8 mouse cellular contexts compared by ENCODE assay signal in genomic region chr5:117388877-117389276, GRCm38 (mm10). TPM values are rescaled to one million over a fixed set of nuclear protein-coding genes. Genes with fewer than 3 reads are reported as not detected.
DNase-seq lines count a peak whose midpoint lies in the region; ATAC-seq lines count a peak whose summit lies in the region.

Gene Rfc5, minus strand, starts transcription at chr5:117389047.

- peak within 1 kb of the TSS; percentile 93 for H3K9ac ChIP-seq in forebrain, embryonic 11.5 days (ENCODE audit: low read length)
- peak within 1 kb of the TSS; percentile 89 for H3K9ac ChIP-seq in heart, embryonic 16.5 days (ENCODE audit: low read length)
- H3K9ac ChIP-seq in liver, embryonic 15.5 days: peak within 1 kb of the TSS; percentile 84
- peak within 1 kb of the TSS; percentile 87 for H3K9ac ChIP-seq in neural tube, embryonic 12.5 days

- under 1% methylated on average over 44 of the region's 44 CpGs for WGBS in forebrain, embryonic 11.5 days
- under 1% methylated on average over 44 of the region's 44 CpGs for WGBS in heart, embryonic 16.5 days
- under 1% methylated on average over 43 of the region's 44 CpGs for WGBS in liver, embryonic 15.5 days (ENCODE audit: insufficient replicate concordance)
- WGBS in neural tube, embryonic 12.5 days: under 1% methylated on average over 43 of the region's 44 CpGs

- peaks cover 6% of the 10 kb centered on the region; the same call in 1 of the 2 replicates for H3K36me3 ChIP-seq in forebrain, embryonic 11.5 days (ENCODE audit: control insufficient read depth, insufficient read depth, low read length)
- peaks cover 6% of the 10 kb centered on the region for H3K36me3 ChIP-seq in heart, embryonic 16.5 days (ENCODE audit: control insufficient read depth, insufficient read depth)
- H3K36me3 ChIP-seq in liver, embryonic 15.5 days (replicated peaks): peaks cover 29% of the 10 kb centered on the region
- H3K36me3 ChIP-seq in neural tube, embryonic 12.5 days: peaks cover 16% of the 10 kb centered on the region

- peaks cover 2% of the 10 kb centered on the region; the same call in 1 of the 2 replicates for H3K9me3 ChIP-seq in forebrain, embryonic 11.5 days (ENCODE audit: control insufficient read depth, low read length)
- H3K9me3 ChIP-seq in heart, embryonic 16.5 days (replicated peaks; ENCODE audit: control insufficient read depth, low read length): peaks cover 8% of the 10 kb centered on the region; the same call in 1 of the 2 replicates
- H3K9me3 ChIP-seq in liver, embryonic 15.5 days (replicated peaks): no peaks in the 10 kb centered on the region
- no peaks in the 10 kb centered on the region for H3K9me3 ChIP-seq in neural tube, embryonic 12.5 days

- H3K4me3 ChIP-seq in forebrain, embryonic 11.5 days (ENCODE audit: low read depth, low read length): peak within 1 kb of the TSS; percentile 75
- peak within 1 kb of the TSS; percentile 81 for H3K4me3 ChIP-seq in heart, embryonic 16.5 days (ENCODE audit: low read length)
- peak within 1 kb of the TSS; percentile 91 for H3K4me3 ChIP-seq in liver, embryonic 15.5 days (replicated peaks)
- H3K4me3 ChIP-seq in neural tube, embryonic 12.5 days: peak within 1 kb of the TSS; percentile 69

- no peaks in the 10 kb centered on the region for H3K27me3 ChIP-seq in forebrain, embryonic 11.5 days (ENCODE audit: control insufficient read depth, insufficient read depth, low read length)
- no peaks in the 10 kb centered on the region for H3K27me3 ChIP-seq in heart, embryonic 16.5 days (ENCODE audit: control insufficient read depth, insufficient read depth, low read length)
- H3K27me3 ChIP-seq in liver, embryonic 15.5 days: no peaks in the 10 kb centered on the region
- H3K27me3 ChIP-seq in neural tube, embryonic 12.5 days (replicated peaks): no peaks in the 10 kb centered on the region

- ATAC-seq in forebrain, embryonic 11.5 days (replicated peaks; ENCODE audit: low FRiP score): peak; percentile 93
- ATAC-seq in heart, embryonic 16.5 days (replicated peaks; ENCODE audit: extremely low read depth, insufficient read depth, low FRiP score): peak; percentile 97
- ATAC-seq in liver, embryonic 15.5 days (ENCODE audit: insufficient read depth): peak; percentile 94
- ATAC-seq in neural tube, embryonic 12.5 days (ENCODE audit: low FRiP score, low read depth): peak; percentile 97

- DNase-seq in CD8-positive naive resting alpha-beta T cell, adult 2 months (ENCODE audit: low read depth in 2 of 2, low spot score in 2 of 2): peak; percentile 83 to 92
- peak; percentile 91 for DNase-seq in c-Kit-positive CD71-negative TER-119-negative erythroid progenitor cells, embryonic 14.5 days (ENCODE audit: low read depth)
- peak; percentile 98 for DNase-seq in forebrain, embryonic 11.5 days (ENCODE audit: low spot score)
- DNase-seq in kidney, postnatal 36 days: peak; percentile 97 to 98
- DNase-seq in telencephalon, adult 2 months (ENCODE audit: low read depth, low spot score): peak; percentile 88

- H3K4me1 ChIP-seq in forebrain, embryonic 11.5 days (replicated peaks; ENCODE audit: control insufficient read depth, insufficient read depth, low read length): peaks cover 4% of the 10 kb centered on the region; the same call in 1 of the 2 replicates
- peaks cover 6% of the 10 kb centered on the region for H3K4me1 ChIP-seq in heart, embryonic 16.5 days (ENCODE audit: control insufficient read depth, insufficient read depth, low read length)
- H3K4me1 ChIP-seq in liver, embryonic 15.5 days (replicated peaks): peaks cover 22% of the 10 kb centered on the region
- peaks cover 10% of the 10 kb centered on the region; the same call in 1 of the 2 replicates for H3K4me1 ChIP-seq in neural tube, embryonic 12.5 days

- peak within 1 kb of the TSS; percentile 58 for H3K27ac ChIP-seq in forebrain, embryonic 11.5 days (ENCODE audit: low read depth, low read length)
- no peak within 1 kb of the TSS for H3K27ac ChIP-seq in heart, embryonic 16.5 days (ENCODE audit: low read length)
- peak within 1 kb of the TSS; percentile 72 for H3K27ac ChIP-seq in liver, embryonic 15.5 days (replicated peaks)
- no peak within 1 kb of the TSS for H3K27ac ChIP-seq in neural tube, embryonic 12.5 days

- peak within 1 kb of the TSS; percentile 71 for H3K4me2 ChIP-seq in forebrain, embryonic 11.5 days (ENCODE audit: low read depth, low read length, severe bottlenecking)
- peak within 1 kb of the TSS; percentile 76 for H3K4me2 ChIP-seq in heart, embryonic 16.5 days (ENCODE audit: low read depth, low read length)
- H3K4me2 ChIP-seq in liver, embryonic 15.5 days: peak within 1 kb of the TSS; percentile 87
- H3K4me2 ChIP-seq in neural tube, embryonic 12.5 days (replicated peaks): peak within 1 kb of the TSS; percentile 81

RNA-seq across cellular contexts. Expression of gene Rfc5, which starts in this region (rescaled TPM):
- 117 and 123 TPM in 2 replicates for polyA plus RNA-seq in forebrain, embryonic 11.5 days (2014; fragmentation: Nextera tagmentation; extraction: Ambion mirVana)
- polyA plus RNA-seq in heart, embryonic 16.5 days (2015; fragmentation: Nextera tagmentation; extraction: Ambion mirVana): 62.8 and 69.4 TPM in 2 replicates
- 52.5 and 56.7 TPM in 2 replicates for polyA plus RNA-seq in liver, embryonic 15.5 days (2015; fragmentation: Nextera tagmentation; extraction: Ambion mirVana)
- 52.1 and 53.4 TPM in 2 replicates for polyA plus RNA-seq in neural tube, embryonic 12.5 days (2016; fragmentation: Nextera tagmentation; extraction: Ambion mirVana)

Comparison
In these comparisons a context has a peak if more than half of its experiments do, and no peak if none do; other contexts are left out.
1. H3K27ac ChIP-seq: peak in forebrain, embryonic 11.5 days (single experiment) and liver, embryonic 15.5 days (single experiment); none in heart, embryonic 16.5 days (single experiment) and neural tube, embryonic 12.5 days (single experiment).
2. Peak in every context shown above with its lines, with median percentiles within 50 percentile points of each other: DNase-seq, ATAC-seq, H3K4me2 ChIP-seq, H3K4me3 ChIP-seq and H3K9ac ChIP-seq.